Mouse (Mus musculus) ES-Bruce4 (cell line): ENCODE measurements around the gene Coa3.

Source experiments
- CTCF ChIP-seq: IDR thresholded peaks from one replicate; pipeline ENCODE4 v1.8.1; 2011; ENCODE audit warnings: low read depth, low read length
- EP300 ChIP-seq: IDR thresholded peaks from 2 replicates; pipeline ENCODE4 v1.6.1; 2011; ENCODE audit warnings: low read depth, low read length; ENCODE audit not compliant: insufficient read depth
- POLR2A ChIP-seq: IDR thresholded peaks from one replicate; pipeline ENCODE4 v1.8.1; 2011; ENCODE audit warnings: low read length; ENCODE audit not compliant: insufficient read depth

DNA sequence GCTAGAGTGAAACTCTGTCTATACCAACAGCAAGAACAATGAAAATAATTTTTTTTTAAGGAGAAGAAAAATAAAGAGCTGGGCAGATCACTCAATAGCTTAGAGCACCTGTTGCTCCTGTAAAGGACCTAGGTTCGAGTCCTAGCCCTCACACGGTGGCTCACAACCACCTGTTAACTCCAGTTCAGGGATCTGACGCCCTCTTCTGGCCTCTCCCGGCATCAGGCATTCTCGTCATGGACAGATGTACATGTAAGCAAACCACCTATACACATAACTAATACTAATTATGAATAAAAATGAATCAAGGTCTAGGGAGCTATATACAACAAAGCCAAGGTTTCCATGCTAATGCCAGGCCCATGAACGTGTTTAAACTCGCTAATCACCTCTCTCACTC is 22.0 kb upstream of the Coa3 start:
- peak; percentile 58 for TF ChIP-seq CTCF
- TF ChIP-seq POLR2A: no peak
- no peak for TF ChIP-seq EP300
